Mouse (Mus musculus): ENCODE data around the gene Vmn1r45. TPM values are rescaled to one million over a fixed set of nuclear protein-coding genes. Genes with fewer than 3 reads are reported as not detected.
"Not testable (repeated sequence)": the region's sequence is repeated elsewhere in the genome, so short reads cannot be mapped to it uniquely, and the experiment has no call there.

Vmn1r45 gene
- total RNA-seq (2014; rRNA removed) (not detected in 2 replicates), polyA plus RNA-seq (2015; fragmentation: Nextera tagmentation; extraction: Ambion mirVana) (not detected in 2 replicates)

GRCm38 (mm10) chr6:89940498-89940897 lies at the start of gene Vmn1r45:
Gene Vmn1r45 (minus strand): TSS chr6:89940598.
- H3K4me2 ChIP-seq (ENCODE audit: low read depth, low read length); ATAC-seq; H3K9ac ChIP-seq (replicated peaks; ENCODE audit: low read length); H3K4me1 ChIP-seq (ENCODE audit: insufficient read depth, low read length); H3K27ac ChIP-seq; H3K27me3 ChIP-seq (ENCODE audit: insufficient read depth, low read length); H3K36me3 ChIP-seq (ENCODE audit: insufficient read depth, low read length); H3K4me3 ChIP-seq (ENCODE audit: low read length); H3K9me3 ChIP-seq (ENCODE audit: low read length); DNase-seq (ENCODE audit: low spot score): not testable (repeated sequence)
- WGBS, result 89% methylated on average over 2 of the region's 2 CpGs

GRCm38 (mm10) chr6:89985989-89986388 lies 45.6 kb upstream of the Vmn1r45 start:
- H3K27ac ChIP-seq, result no peak overlapping the region
- 0 out of 2 replicates have a peak, but pooled peaks cover 4% of the 10 kb centered on the region for H3K9me3 ChIP-seq (ENCODE audit: low read length)
- ATAC-seq (no peak), DNase-seq (ENCODE audit: low spot score) (no peak)
- no peak for TF ChIP-seq CTCF (IDR thresholded peaks at IDR 0.05; ENCODE audit: low read depth)
- H3K9ac ChIP-seq (replicated peaks; ENCODE audit: low read length), result no peak overlapping the region
- no peak overlapping the region for H3K4me3 ChIP-seq (ENCODE audit: low read length)
- no peak overlapping the region for H3K4me2 ChIP-seq (ENCODE audit: low read depth, low read length)
- no peaks in the 10 kb centered on the region for H3K36me3 ChIP-seq (ENCODE audit: insufficient read depth, low read length)
- H3K27me3 ChIP-seq (ENCODE audit: insufficient read depth, low read length), result no peaks in the 10 kb centered on the region
- no peaks in the 10 kb centered on the region for H3K4me1 ChIP-seq (ENCODE audit: insufficient read depth, low read length)
- 22% methylated on average over 1 of the region's 1 CpGs for WGBS

- WGBS, result 58% methylated on average over 2 of the region's 2 CpGs
- no peaks in the 10 kb centered on the region for H3K27me3 ChIP-seq (ENCODE audit: insufficient read depth, low read length)
- no peaks in the 10 kb centered on the region for H3K9me3 ChIP-seq (ENCODE audit: low read length)
- no peak within 1 kb of the TSS for H3K4me3 ChIP-seq (ENCODE audit: low read length)
- DNase-seq (ENCODE audit: low spot score), result no peak
- H3K4me2 ChIP-seq (ENCODE audit: low read depth, low read length), result no peak within 1 kb of the TSS
- H3K27ac ChIP-seq, result no peak within 1 kb of the TSS
- H3K9ac ChIP-seq (replicated peaks; ENCODE audit: low read length), result no peak within 1 kb of the TSS
- no peak for ATAC-seq
- H3K4me1 ChIP-seq (ENCODE audit: insufficient read depth, low read length), result no peaks in the 10 kb centered on the region
- H3K36me3 ChIP-seq (ENCODE audit: insufficient read depth, low read length), result no peaks in the 10 kb centered on the region
- no peak for TF ChIP-seq CTCF (IDR thresholded peaks at IDR 0.05; ENCODE audit: low read depth)
Measured at GRCm38 (mm10) chr6:89969013-89969412, 28.6 kb upstream of the Vmn1r45 start, which contains the start of gene Vmn1r46. Gene Vmn1r46 (plus strand): TSS chr6:89969313.

- Histone ChIP-seq H3K4me2 (ENCODE audit: low read depth, low read length) (no peak overlapping the region), H3K9ac (replicated peaks; ENCODE audit: low read length) (no peak overlapping the region), H3K27ac (no peak overlapping the region), H3K9me3 (ENCODE audit: low read length) (no peaks in the 10 kb centered on the region), H3K27me3 (ENCODE audit: insufficient read depth, low read length) (no peaks in the 10 kb centered on the region), H3K4me3 (ENCODE audit: low read length) (no peak overlapping the region), H3K4me1 (ENCODE audit: insufficient read depth, low read length) (no peaks in the 10 kb centered on the region), H3K36me3 (ENCODE audit: insufficient read depth, low read length) (no peaks in the 10 kb centered on the region)
- DNase-seq (ENCODE audit: low spot score) (no peak), ATAC-seq (no peak)
- no peak for TF ChIP-seq CTCF (IDR thresholded peaks at IDR 0.05; ENCODE audit: low read depth)
Measured at GRCm38 (mm10) chr6:89966341-89966740, 25.9 kb upstream of the Vmn1r45 start.

- no peak for DNase-seq (ENCODE audit: low spot score)
- Histone ChIP-seq H3K36me3 (ENCODE audit: insufficient read depth, low read length) (no peaks in the 10 kb centered on the region), H3K27me3 (ENCODE audit: insufficient read depth, low read length) (no peaks in the 10 kb centered on the region), H3K4me1 (ENCODE audit: insufficient read depth, low read length) (no peaks in the 10 kb centered on the region), H3K4me3 (ENCODE audit: low read length) (no peak overlapping the region), H3K27ac (no peak overlapping the region), H3K9ac (replicated peaks; ENCODE audit: low read length) (no peak overlapping the region), H3K9me3 (ENCODE audit: low read length) (0 out of 2 replicates have a peak, but pooled peaks cover 3% of the 10 kb centered on the region), H3K4me2 (ENCODE audit: low read depth, low read length) (no peak overlapping the region)
- no peak for TF ChIP-seq CTCF (IDR thresholded peaks at IDR 0.05; ENCODE audit: low read depth)
- no peak for ATAC-seq
- 67% methylated on average over 2 of the region's 2 CpGs for WGBS
Measured at GRCm38 (mm10) chr6:89953556-89953955, 13.2 kb upstream of the Vmn1r45 start.

GRCm38 (mm10) chr6:89940926-89941325 lies 528 bp upstream of the Vmn1r45 start:
- Histone ChIP-seq H3K9me3 (ENCODE audit: low read length) (no peaks in the 10 kb centered on the region), H3K4me2 (ENCODE audit: low read depth, low read length) (no peak overlapping the region), H3K27ac (no peak overlapping the region), H3K4me3 (ENCODE audit: low read length) (no peak overlapping the region), H3K36me3 (ENCODE audit: insufficient read depth, low read length) (no peaks in the 10 kb centered on the region), H3K4me1 (ENCODE audit: insufficient read depth, low read length) (no peaks in the 10 kb centered on the region), H3K9ac (replicated peaks; ENCODE audit: low read length) (no peak overlapping the region), H3K27me3 (ENCODE audit: insufficient read depth, low read length) (no peaks in the 10 kb centered on the region)
- no peak for TF ChIP-seq CTCF (IDR thresholded peaks at IDR 0.05; ENCODE audit: low read depth)
- DNase-seq (ENCODE audit: low spot score) (no peak), ATAC-seq (no peak)
- 82% methylated on average over 2 of the region's 2 CpGs for WGBS

GRCm38 (mm10) chr6:89883812-89884211 lies 56.6 kb downstream of the Vmn1r45 start:
- Histone ChIP-seq H3K36me3 (ENCODE audit: insufficient read depth, low read length) (no peaks in the 10 kb centered on the region), H3K4me3 (ENCODE audit: low read length) (no peak overlapping the region), H3K27ac (no peak overlapping the region), H3K9me3 (ENCODE audit: low read length) (no peaks in the 10 kb centered on the region), H3K27me3 (ENCODE audit: insufficient read depth, low read length) (no peaks in the 10 kb centered on the region), H3K9ac (replicated peaks; ENCODE audit: low read length) (no peak overlapping the region), H3K4me1 (ENCODE audit: insufficient read depth, low read length) (no peaks in the 10 kb centered on the region), H3K4me2 (ENCODE audit: low read depth, low read length) (no peak overlapping the region)
- DNase-seq (ENCODE audit: low spot score) (peak; percentile 10), ATAC-seq (no peak)
- TF ChIP-seq CTCF (IDR thresholded peaks at IDR 0.05; ENCODE audit: low read depth), result no peak
- 46% methylated on average over 2 of the region's 2 CpGs for WGBS
